Mouse (Mus musculus) 416B (cell line): ENCODE measurements around the gene Rasgrp3.

ENCODE experiments used
- DNase-seq: peaks from one replicate; pipeline ENCODE4 v3.0.0; 2011; ENCODE audit warnings: low read depth

Rasgrp3 gene

GRCm38 (mm10) chr17:75539130-75539529 lies 103.4 kb downstream of the Rasgrp3 start:
- no peak for DNase-seq

GRCm38 (mm10) chr17:75539841-75540240 lies 104.1 kb downstream of the Rasgrp3 start:
- DNase-seq: peak; percentile 40

- no peak for DNase-seq
Observed at GRCm38 (mm10) chr17:75543434-75543833, 107.7 kb downstream of the Rasgrp3 start.

- peak; percentile 17 for DNase-seq
Observed at GRCm38 (mm10) chr17:75544262-75544661, 108.6 kb downstream of the Rasgrp3 start.

GRCm38 (mm10) chr17:75550771-75551413 lies 115.2 kb downstream of the Rasgrp3 start:
- DNase-seq: no peak

- peak; percentile 95 for DNase-seq
Observed at GRCm38 (mm10) chr17:75551512-75552400, 116.1 kb downstream of the Rasgrp3 start, which contains the start of gene Fam98a. Gene Fam98a, minus strand, starts transcription at chr17:75551946.

- DNase-seq: no peak
Observed at GRCm38 (mm10) chr17:75557031-75557430, 121.3 kb downstream of the Rasgrp3 start.

GRCm38 (mm10) chr17:75558041-75558440 lies 122.3 kb downstream of the Rasgrp3 start:
- DNase-seq: no peak

GRCm38 (mm10) chr17:75575608-75576007 lies 139.9 kb downstream of the Rasgrp3 start:
- no peak for DNase-seq
